Mouse (Mus musculus): ENCODE data around the gene Alcam. TPM values are rescaled to one million over a fixed set of nuclear protein-coding genes. Genes with fewer than 3 reads are reported as not detected.
A peak's percentile ranks its signal among the peaks of the same experiment; 100 is the strongest.

Alcam gene
- total and polyA plus RNA-seq, 3 experiments: not detected

DNA sequence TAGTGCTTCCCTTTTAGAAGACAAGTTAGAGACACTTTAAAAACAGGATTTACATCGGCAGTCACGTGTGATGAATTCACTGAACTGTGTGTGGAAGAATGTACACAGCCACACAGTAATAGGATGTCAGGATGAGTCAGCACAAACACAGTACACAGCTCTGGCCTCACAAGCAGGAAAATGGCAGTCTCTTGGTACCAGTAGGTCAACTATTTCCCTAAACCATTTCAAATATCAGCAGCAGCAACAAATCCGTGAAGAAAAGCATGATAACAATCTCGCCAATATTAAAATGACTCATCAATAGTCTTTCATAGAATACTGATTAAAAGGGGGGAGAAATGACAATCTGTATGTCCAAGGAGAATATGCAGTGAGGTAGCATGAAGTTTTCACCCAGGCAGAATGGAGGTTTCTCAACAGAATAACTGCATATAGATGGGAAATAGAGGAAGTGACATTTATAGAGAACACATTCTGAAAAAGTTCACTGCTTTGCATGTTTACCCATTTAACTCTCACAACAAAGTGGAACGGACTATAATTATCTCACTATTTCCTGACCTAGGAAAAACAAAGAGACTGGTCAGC, 35.2 kb downstream of the Alcam start:
- peak; percentile 10 for DNase-seq (ENCODE audit: low read depth, low spot score)
- H3K9me3 ChIP-seq (replicated peaks; ENCODE audit: insufficient read depth, low read length): no peaks in the 10 kb centered on the region
- no peak overlapping the region for H3K9ac ChIP-seq (ENCODE audit: control insufficient read depth, low read depth, low read length, poor library complexity, severe bottlenecking)
- TF ChIP-seq TBP (IDR thresholded peaks at IDR 0.05; ENCODE audit: low read depth, low read length) (no peak), MXI1 (IDR thresholded peaks at IDR 0.05; ENCODE audit: low read depth, low read length) (no peak), USF1 (IDR thresholded peaks at IDR 0.05; ENCODE audit: low read depth, low read length) (peak; percentile 14; the same call in 1 of the 2 replicates)
- no peaks in the 10 kb centered on the region for H3K79me2 ChIP-seq (ENCODE audit: control insufficient read depth, insufficient read depth, low read length, poor library complexity)
- H3K36me3 ChIP-seq (ENCODE audit: control insufficient read depth in 1 of 2, insufficient read depth in 2 of 2, low read length in 2 of 2): peaks cover 0 to 3% of the 10 kb centered on the region in 2 experiments; a peak in 2 of 4 replicates
- no peak overlapping the region for H3K4me3 ChIP-seq (ENCODE audit: control insufficient read depth in 1 of 2, insufficient read depth in 1 of 2, low read depth in 2 of 2, low read length in 2 of 2)
- H3K27me3 ChIP-seq (ENCODE audit: control insufficient read depth in 1 of 2, insufficient read depth in 2 of 2, low read length in 2 of 2): no peaks in the 10 kb centered on the region
- H3K27ac ChIP-seq (ENCODE audit: control insufficient read depth, low read depth, low read length): no peak overlapping the region
- H3K4me1 ChIP-seq (ENCODE audit: control insufficient read depth in 1 of 2, insufficient read depth in 2 of 2, low read length in 2 of 2): peaks cover 0 to 8% of the 10 kb centered on the region in 2 experiments; a peak in 2 of 4 replicates

DNA sequence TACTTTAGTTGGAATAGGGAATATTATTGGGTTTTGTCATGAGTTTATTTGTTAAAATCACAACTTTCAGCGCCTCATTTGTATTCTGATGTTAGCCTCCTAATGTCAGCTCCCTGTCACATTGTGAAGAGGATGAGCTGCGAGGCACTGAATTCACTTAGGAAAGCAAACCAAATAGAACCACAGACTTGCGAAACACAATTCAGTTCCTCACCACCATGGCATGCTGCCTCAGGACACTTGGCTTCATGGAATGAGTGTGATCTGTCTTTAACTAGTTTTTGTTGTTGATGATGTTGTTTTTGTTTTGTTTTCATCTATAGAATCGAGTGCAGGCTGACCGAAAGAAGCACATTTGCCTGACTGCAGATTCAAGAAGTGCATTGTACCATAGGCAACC, 35.9 kb downstream of the Alcam start:
- peaks cover 0 to 3% of the 10 kb centered on the region in 2 experiments; a peak in 2 of 4 replicates for H3K36me3 ChIP-seq (ENCODE audit: control insufficient read depth in 1 of 2, insufficient read depth in 2 of 2, low read length in 2 of 2)
- no peak overlapping the region for H3K27ac ChIP-seq (ENCODE audit: control insufficient read depth, low read depth, low read length)
- no peak overlapping the region for H3K4me3 ChIP-seq (ENCODE audit: control insufficient read depth in 1 of 2, insufficient read depth in 1 of 2, low read depth in 2 of 2, low read length in 2 of 2)
- no peak overlapping the region for H3K9ac ChIP-seq (ENCODE audit: control insufficient read depth, low read depth, low read length, poor library complexity, severe bottlenecking)
- no peak for TF ChIP-seq MAFK (IDR thresholded peaks at IDR 0.05; ENCODE audit: borderline replicate concordance, low read depth, low read length)
- TF ChIP-seq E2F4 (IDR thresholded peaks at IDR 0.05; ENCODE audit: borderline replicate concordance, low read depth, low read length): no peak
- TF ChIP-seq BHLHE40 (IDR thresholded peaks at IDR 0.05; ENCODE audit: borderline replicate concordance, low read depth, low read length): no peak
- TF ChIP-seq ZNF384 (IDR thresholded peaks at IDR 0.05; ENCODE audit: low read depth, low read length): no peak
- no peak for TF ChIP-seq NRF1 (IDR thresholded peaks at IDR 0.05; ENCODE audit: insufficient read depth, low read depth, low read length, poor library complexity, severe bottlenecking)
- TF ChIP-seq HCFC1 (IDR thresholded peaks at IDR 0.05; ENCODE audit: low read depth, low read length): no peak
- no peak for TF ChIP-seq TBP (IDR thresholded peaks at IDR 0.05; ENCODE audit: low read depth, low read length)
- no peak for DNase-seq (ENCODE audit: low read depth, low spot score)
- no peaks in the 10 kb centered on the region for H3K27me3 ChIP-seq (ENCODE audit: control insufficient read depth in 1 of 2, insufficient read depth in 2 of 2, low read length in 2 of 2)
- no peaks in the 10 kb centered on the region for H3K79me2 ChIP-seq (ENCODE audit: control insufficient read depth, insufficient read depth, low read length, poor library complexity)
- no peaks in the 10 kb centered on the region for H3K9me3 ChIP-seq (replicated peaks; ENCODE audit: insufficient read depth, low read length)
- peaks cover 0 to 8% of the 10 kb centered on the region in 2 experiments; a peak in 2 of 4 replicates for H3K4me1 ChIP-seq (ENCODE audit: control insufficient read depth in 1 of 2, insufficient read depth in 2 of 2, low read length in 2 of 2)

GRCm38 (mm10) chr16:52417146-52417545, 36.7 kb downstream of the Alcam start:
- no peak for TF ChIP-seq TCF12 (IDR thresholded peaks at IDR 0.05; ENCODE audit: low read depth, low read length)
- peak; percentile 62 for TF ChIP-seq ZNF384 (IDR thresholded peaks at IDR 0.05; ENCODE audit: low read depth, low read length)
- 0 out of 4 replicates have a peak overlapping the region, but pooled peaks of 1 of the 2 experiments have one; percentile 15 for H3K4me3 ChIP-seq (ENCODE audit: control insufficient read depth in 1 of 2, insufficient read depth in 1 of 2, low read depth in 2 of 2, low read length in 2 of 2)
- H3K36me3 ChIP-seq (ENCODE audit: control insufficient read depth in 1 of 2, insufficient read depth in 2 of 2, low read length in 2 of 2): peaks cover 0 to 3% of the 10 kb centered on the region in 2 experiments; a peak in 2 of 4 replicates
- no peaks in the 10 kb centered on the region for H3K9me3 ChIP-seq (replicated peaks; ENCODE audit: insufficient read depth, low read length)
- peak; percentile 3 for DNase-seq (ENCODE audit: low read depth, low spot score)
- H3K27me3 ChIP-seq (ENCODE audit: control insufficient read depth in 1 of 2, insufficient read depth in 2 of 2, low read length in 2 of 2): no peaks in the 10 kb centered on the region
- no peaks in the 10 kb centered on the region for H3K79me2 ChIP-seq (ENCODE audit: control insufficient read depth, insufficient read depth, low read length, poor library complexity)
- H3K27ac ChIP-seq (ENCODE audit: control insufficient read depth, low read depth, low read length): no peak overlapping the region
- peaks cover 0 to 8% of the 10 kb centered on the region in 2 experiments; a peak in 2 of 4 replicates for H3K4me1 ChIP-seq (ENCODE audit: control insufficient read depth in 1 of 2, insufficient read depth in 2 of 2, low read length in 2 of 2)
- no peak overlapping the region for H3K9ac ChIP-seq (ENCODE audit: control insufficient read depth, low read depth, low read length, poor library complexity, severe bottlenecking)
